Mouse (Mus musculus) lung, postnatal 25 days (tissue): Measurements from ENCODE around the gene Stard5.

Source experiments
- DNase-seq: peaks from one replicate; pipeline ENCODE4 v3.0.0; 2022; ENCODE audit warnings: low spot score

Stard5 gene

GRCm38 (mm10) chr7:83666087-83666595 lies 34.4 kb downstream of the Stard5 start:
- no peak for DNase-seq

GRCm38 (mm10) chr7:83667936-83668645 lies 36.3 kb downstream of the Stard5 start:
- DNase-seq: no peak

GRCm38 (mm10) chr7:83668724-83669123 lies 37.0 kb downstream of the Stard5 start:
- DNase-seq: peak; percentile 45

- no peak for DNase-seq
Measured at GRCm38 (mm10) chr7:83671573-83671972, 39.8 kb downstream of the Stard5 start.

- no peak for DNase-seq
Measured at GRCm38 (mm10) chr7:83675545-83676254, 43.9 kb downstream of the Stard5 start.

GRCm38 (mm10) chr7:83677296-83677695 lies 45.5 kb downstream of the Stard5 start:
- DNase-seq: no peak

GRCm38 (mm10) chr7:83678506-83678905 lies 46.7 kb downstream of the Stard5 start:
- no peak for DNase-seq

GRCm38 (mm10) chr7:83682640-83683274 lies 51.0 kb downstream of the Stard5 start:
- no peak for DNase-seq

GRCm38 (mm10) chr7:83695449-83696212 lies 63.9 kb downstream of the Stard5 start:
- no peak for DNase-seq

GRCm38 (mm10) chr7:83699066-83699745 lies 67.4 kb downstream of the Stard5 start:
- DNase-seq: no peak
